Mouse (Mus musculus): ENCODE results near the gene Erp27. TPM values are rescaled to one million over a fixed set of nuclear protein-coding genes. Genes with fewer than 3 reads are reported as not detected.

Gene Erp27
- polyA plus RNA-seq, 1 experiment from 2014 or later, result not detected

DNA sequence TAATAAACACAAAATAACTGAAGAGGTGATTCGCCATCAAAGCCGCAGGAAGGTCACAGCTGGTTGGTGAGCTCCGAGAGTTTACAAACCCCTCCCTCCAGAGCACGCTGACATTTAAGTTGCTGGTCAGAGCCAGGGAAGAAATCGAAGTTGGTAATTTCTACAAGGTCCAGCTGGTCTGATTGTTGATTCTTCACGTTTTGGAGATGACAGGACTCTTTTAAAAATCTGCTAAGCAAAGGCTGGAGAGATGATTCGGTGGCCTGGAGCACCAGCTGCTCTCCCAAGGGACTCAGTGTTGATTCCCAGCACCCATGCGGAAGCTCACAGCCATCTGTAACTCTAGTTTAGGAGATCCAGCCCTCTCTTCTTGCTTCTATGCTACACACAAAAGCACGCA lies 14.4 kb upstream of the Erp27 start:
- H3K4me2 ChIP-seq (replicated peaks), result no peak overlapping the region
- H3K4me1 ChIP-seq, result no peaks in the 10 kb centered on the region
- H3K36me3 ChIP-seq, result no peaks in the 10 kb centered on the region
- no peak overlapping the region for H3K27ac ChIP-seq
- no peak overlapping the region for H3K4me3 ChIP-seq
- no peak overlapping the region for H3K9ac ChIP-seq
- no peaks in the 10 kb centered on the region for H3K9me3 ChIP-seq (replicated peaks)
- no peak for ATAC-seq (ENCODE audit: low FRiP score)
- WGBS, result 84% methylated on average over 9 of the region's 9 CpGs
- H3K27me3 ChIP-seq, result no peaks in the 10 kb centered on the region

DNA sequence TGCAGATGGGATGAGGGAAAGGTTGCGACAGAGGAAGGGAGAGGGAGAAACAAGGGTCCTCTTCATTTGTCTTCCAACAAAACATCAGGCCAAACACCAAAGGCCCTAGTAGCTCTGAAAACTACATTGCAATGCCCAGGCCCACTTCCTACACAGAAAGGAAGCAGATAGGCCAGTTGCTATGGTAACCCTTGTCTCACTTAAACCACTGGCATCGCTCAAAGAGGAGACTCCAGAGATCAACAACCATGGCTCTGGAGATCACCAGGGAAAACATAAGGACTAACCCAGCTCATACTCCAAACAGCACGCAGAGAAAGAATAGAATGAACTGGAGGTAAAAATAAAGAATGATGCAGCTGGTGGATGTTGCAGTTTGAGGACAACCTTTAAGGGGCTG lies 13.3 kb upstream of the Erp27 start:
- H3K9me3 ChIP-seq (replicated peaks), result no peaks in the 10 kb centered on the region
- peaks cover 4% of the 10 kb centered on the region for H3K4me1 ChIP-seq
- ATAC-seq (ENCODE audit: low FRiP score), result no peak
- H3K4me2 ChIP-seq (replicated peaks), result no peak overlapping the region
- no peak overlapping the region for H3K27ac ChIP-seq
- no peaks in the 10 kb centered on the region for H3K27me3 ChIP-seq
- 71% methylated on average over 3 of the region's 3 CpGs for WGBS
- H3K4me3 ChIP-seq, result no peak overlapping the region
- H3K9ac ChIP-seq, result no peak overlapping the region
- H3K36me3 ChIP-seq, result no peaks in the 10 kb centered on the region

DNA sequence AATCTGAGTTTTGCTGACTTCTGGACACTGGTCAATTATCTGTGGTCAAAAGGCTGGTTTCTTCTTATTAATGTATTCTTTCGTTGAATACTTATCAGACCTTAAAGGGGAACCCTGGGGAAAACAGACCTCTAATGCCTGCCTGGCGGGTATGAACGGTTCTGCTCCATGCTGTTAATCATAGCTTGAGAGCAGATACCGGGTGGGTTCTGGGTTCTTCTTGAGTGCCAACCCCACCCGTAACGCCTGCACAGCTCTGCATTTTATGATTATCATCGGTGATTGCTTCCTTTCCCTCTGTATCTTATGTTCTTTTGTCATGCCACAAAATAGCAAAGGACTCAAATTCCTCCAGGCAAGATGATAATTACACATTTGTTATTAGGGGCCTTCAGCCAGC lies 12.1 kb upstream of the Erp27 start:
- Histone ChIP-seq H3K27me3 (no peaks in the 10 kb centered on the region), H3K9ac (no peak overlapping the region), H3K4me3 (no peak overlapping the region), H3K36me3 (no peaks in the 10 kb centered on the region), H3K27ac (no peak overlapping the region), H3K4me1 (peaks cover 4% of the 10 kb centered on the region), H3K4me2 (replicated peaks) (no peak overlapping the region), H3K9me3 (replicated peaks) (no peaks in the 10 kb centered on the region)
- 74% methylated on average over 7 of the region's 7 CpGs for WGBS
- ATAC-seq (ENCODE audit: low FRiP score), result no peak

DNA sequence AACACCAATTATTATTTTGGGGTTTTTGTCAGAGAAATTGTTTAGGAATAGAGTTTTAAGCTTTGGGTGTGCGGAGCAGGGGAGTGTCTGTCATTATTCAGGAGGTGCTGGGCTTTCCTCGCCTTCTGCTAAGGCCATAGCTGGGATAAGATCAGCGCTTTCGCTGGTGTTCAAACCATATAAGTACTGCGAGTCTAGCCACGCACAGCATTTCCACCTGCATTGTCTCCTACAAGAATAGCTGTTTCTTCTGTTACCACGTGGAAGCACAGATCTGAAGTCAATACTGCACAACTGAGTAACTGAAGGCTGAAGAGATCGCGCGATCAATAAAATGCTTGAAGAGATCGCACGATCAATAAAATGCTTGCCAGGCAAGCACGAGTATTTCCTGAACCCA lies 9.3 kb upstream of the Erp27 start:
- Histone ChIP-seq H3K9me3 (replicated peaks) (no peaks in the 10 kb centered on the region), H3K4me1 (peaks cover 4% of the 10 kb centered on the region), H3K36me3 (no peaks in the 10 kb centered on the region), H3K4me3 (no peak overlapping the region), H3K9ac (no peak overlapping the region), H3K4me2 (replicated peaks) (no peak overlapping the region), H3K27me3 (no peaks in the 10 kb centered on the region), H3K27ac (peak overlapping the region; percentile 49)
- no peak for ATAC-seq (ENCODE audit: low FRiP score)
- 85% methylated on average over 13 of the region's 13 CpGs for WGBS

DNA sequence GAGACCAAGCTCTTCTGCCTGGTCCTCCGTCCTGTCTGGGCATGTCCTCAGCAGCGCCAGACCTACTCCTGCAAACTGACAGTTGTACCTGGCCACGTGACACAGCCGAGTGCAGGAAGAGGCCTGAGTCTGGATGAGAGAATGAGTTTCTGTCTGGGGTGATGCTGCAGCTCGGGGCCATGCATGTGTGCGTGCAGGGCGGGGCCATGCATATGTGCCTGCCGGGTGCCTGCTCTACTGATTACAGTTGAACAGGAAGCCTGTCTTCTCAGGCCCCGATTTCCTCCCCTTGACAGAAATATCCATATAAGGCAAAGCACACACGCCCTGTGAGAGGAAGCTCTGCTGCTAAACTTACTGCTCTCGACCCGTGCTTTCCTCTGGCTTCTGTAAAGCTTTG lies 8.7 kb upstream of the Erp27 start:
- no peak for ATAC-seq (ENCODE audit: low FRiP score)
- 57% methylated on average over 12 of the region's 12 CpGs for WGBS

DNA sequence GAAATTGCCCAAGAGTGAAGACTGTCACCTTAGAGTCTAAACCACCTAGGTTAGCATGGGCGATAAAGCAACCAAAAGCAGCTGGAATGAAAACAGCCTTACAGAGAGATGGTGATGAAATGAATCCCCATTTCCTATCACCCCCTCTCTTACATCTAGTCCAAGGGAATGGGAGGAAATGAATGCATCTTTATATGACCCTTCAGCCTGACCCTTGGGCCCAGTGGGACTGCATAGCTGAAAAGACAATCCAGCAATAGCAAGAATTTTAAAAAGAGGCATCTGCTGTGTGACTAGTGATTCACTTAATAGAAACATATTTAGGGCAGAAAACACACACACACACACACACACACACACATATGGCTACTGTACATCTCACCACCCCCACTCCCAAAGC lies 5.6 kb upstream of the Erp27 start:
- WGBS, result 87% methylated on average over 1 of the region's 1 CpGs
- no peak overlapping the region for H3K4me2 ChIP-seq (replicated peaks)

More for the DNA sequence above, 8.7 kb upstream of the Erp27 start:
- H3K9ac ChIP-seq, result no peak overlapping the region
- peaks cover 4% of the 10 kb centered on the region for H3K4me1 ChIP-seq
- H3K9me3 ChIP-seq (replicated peaks), result no peaks in the 10 kb centered on the region
- no peak overlapping the region for H3K4me3 ChIP-seq
- H3K4me2 ChIP-seq (replicated peaks), result no peak overlapping the region
- H3K36me3 ChIP-seq, result no peaks in the 10 kb centered on the region
- H3K27me3 ChIP-seq, result no peaks in the 10 kb centered on the region
- peak overlapping the region; percentile 49 for H3K27ac ChIP-seq

DNA sequence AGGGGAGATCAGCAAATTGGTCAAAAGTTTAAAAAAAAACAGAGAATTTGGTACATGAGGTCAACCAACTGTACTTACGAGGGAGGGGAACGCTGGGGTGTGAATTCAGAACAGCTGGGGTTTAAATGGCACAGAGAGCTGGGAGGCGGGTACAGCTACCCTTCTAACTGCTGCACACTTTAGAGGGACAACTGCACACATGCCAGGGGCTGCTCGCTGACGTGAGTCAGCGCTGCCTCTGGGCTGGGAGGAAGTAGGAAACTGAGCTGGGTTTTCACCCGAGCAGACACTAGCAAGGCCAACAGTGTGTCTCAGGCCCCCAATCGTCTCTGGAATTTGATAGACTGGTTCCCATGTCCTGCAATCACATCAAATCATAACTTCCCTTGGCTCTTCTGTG lies 3.1 kb upstream of the Erp27 start:
- Histone ChIP-seq H3K27ac (no peak overlapping the region), H3K9me3 (replicated peaks) (no peaks in the 10 kb centered on the region), H3K4me3 (no peak overlapping the region), H3K4me1 (no peaks in the 10 kb centered on the region), H3K9ac (no peak overlapping the region), H3K27me3 (no peaks in the 10 kb centered on the region), H3K36me3 (no peaks in the 10 kb centered on the region), H3K4me2 (replicated peaks) (no peak overlapping the region)
- ATAC-seq (ENCODE audit: low FRiP score), result no peak
- WGBS, result 72% methylated on average over 8 of the region's 8 CpGs

More for the DNA sequence above, 5.6 kb upstream of the Erp27 start:
- Histone ChIP-seq H3K36me3 (no peaks in the 10 kb centered on the region), H3K27me3 (no peaks in the 10 kb centered on the region), H3K27ac (no peak overlapping the region), H3K9me3 (replicated peaks) (no peaks in the 10 kb centered on the region), H3K4me1 (peaks cover 4% of the 10 kb centered on the region), H3K9ac (no peak overlapping the region), H3K4me3 (no peak overlapping the region)
- ATAC-seq (ENCODE audit: low FRiP score), result no peak

DNA sequence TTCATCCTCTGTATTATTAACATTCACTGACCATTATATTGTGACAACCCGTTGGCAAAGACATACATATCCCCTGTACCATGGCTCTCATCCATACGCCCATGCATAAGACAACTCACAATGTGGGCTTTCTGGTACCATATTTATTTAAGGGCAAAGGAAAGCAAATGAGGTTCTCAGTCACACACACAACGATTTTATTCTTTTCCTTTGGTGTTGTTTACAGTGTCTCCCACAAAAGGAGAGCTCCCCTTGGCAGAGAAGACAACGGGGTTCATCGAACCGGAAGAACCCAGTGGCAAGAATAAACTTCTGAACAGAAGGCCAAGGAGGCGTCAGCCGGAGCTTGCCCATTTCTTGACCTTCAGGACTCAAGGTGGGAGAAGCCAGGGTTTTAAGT lies 1.6 kb upstream of the Erp27 start, which contains the start of gene Pde6h:
TSS of gene Pde6h (plus strand) at position 301 of the 400 bp plus-strand sequence.
- H3K36me3 ChIP-seq, result no peaks in the 10 kb centered on the region
- H3K4me3 ChIP-seq, result no peak within 1 kb of the TSS
- WGBS, result 92% methylated on average over 8 of the region's 8 CpGs
- ATAC-seq (ENCODE audit: low FRiP score), result no peak
- no peaks in the 10 kb centered on the region for H3K4me1 ChIP-seq
- no peak within 1 kb of the TSS for H3K4me2 ChIP-seq (replicated peaks)
- no peaks in the 10 kb centered on the region for H3K9me3 ChIP-seq (replicated peaks)
- no peaks in the 10 kb centered on the region for H3K27me3 ChIP-seq
- H3K27ac ChIP-seq, result no peak within 1 kb of the TSS
- no peak within 1 kb of the TSS for H3K9ac ChIP-seq

DNA sequence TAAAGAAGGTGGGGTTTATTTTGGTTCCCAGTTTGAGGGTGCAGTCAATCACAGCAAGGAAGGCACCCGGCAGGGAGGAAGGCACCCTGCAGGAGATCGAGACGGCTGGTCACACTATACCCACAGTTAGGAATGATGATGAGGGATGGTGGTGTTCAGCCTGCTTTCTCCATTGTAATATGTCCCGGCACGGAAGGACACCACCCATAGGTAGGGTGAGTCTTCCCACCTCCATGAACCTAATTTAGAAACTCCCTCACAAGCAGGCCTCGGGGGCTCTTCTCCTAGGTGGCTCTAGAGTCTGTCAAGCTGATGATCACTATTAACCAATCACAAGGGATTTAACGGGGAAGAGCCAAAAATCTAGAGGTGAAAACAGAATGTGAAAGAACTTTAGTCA lies 891 bp upstream of the Erp27 start:
- no peak for ATAC-seq (ENCODE audit: low FRiP score)
- 84% methylated on average over 7 of the region's 7 CpGs for WGBS
- H3K4me1 ChIP-seq, result no peaks in the 10 kb centered on the region
- no peak overlapping the region for H3K4me2 ChIP-seq (replicated peaks)
- no peaks in the 10 kb centered on the region for H3K9me3 ChIP-seq (replicated peaks)
- no peak overlapping the region for H3K27ac ChIP-seq
- H3K27me3 ChIP-seq, result no peaks in the 10 kb centered on the region
- H3K36me3 ChIP-seq, result no peaks in the 10 kb centered on the region
- no peak overlapping the region for H3K4me3 ChIP-seq
- H3K9ac ChIP-seq, result no peak overlapping the region

DNA sequence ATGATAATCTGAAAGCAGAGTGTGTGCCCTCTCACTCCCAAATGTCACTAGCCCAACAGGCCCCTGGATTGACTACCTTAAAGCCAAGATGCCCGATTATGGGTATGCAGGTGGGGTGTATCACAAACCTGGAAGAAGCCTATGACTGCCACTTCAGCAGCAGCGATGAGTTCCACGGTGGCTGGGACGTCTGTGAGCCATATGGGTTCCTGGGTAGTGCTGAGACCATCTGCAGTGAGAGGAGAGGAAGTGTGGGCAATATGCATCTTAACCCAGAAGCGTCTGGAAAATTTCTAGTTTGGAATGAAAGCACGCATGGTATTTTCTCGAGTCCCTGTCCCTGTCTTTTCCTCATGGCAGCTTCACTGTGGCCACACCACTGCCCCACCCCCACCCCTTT lies 379 bp downstream of the Erp27 start:
- ATAC-seq (ENCODE audit: low FRiP score), result no peak
- no peaks in the 10 kb centered on the region for H3K9me3 ChIP-seq (replicated peaks)
- no peaks in the 10 kb centered on the region for H3K4me1 ChIP-seq
- 72% methylated on average over 7 of the region's 7 CpGs for WGBS
- H3K27me3 ChIP-seq, result no peaks in the 10 kb centered on the region
- no peaks in the 10 kb centered on the region for H3K36me3 ChIP-seq
- H3K4me3 ChIP-seq, result no peak overlapping the region
- H3K4me2 ChIP-seq (replicated peaks), result no peak overlapping the region
- H3K9ac ChIP-seq, result no peak overlapping the region
- H3K27ac ChIP-seq, result no peak overlapping the region

DNA sequence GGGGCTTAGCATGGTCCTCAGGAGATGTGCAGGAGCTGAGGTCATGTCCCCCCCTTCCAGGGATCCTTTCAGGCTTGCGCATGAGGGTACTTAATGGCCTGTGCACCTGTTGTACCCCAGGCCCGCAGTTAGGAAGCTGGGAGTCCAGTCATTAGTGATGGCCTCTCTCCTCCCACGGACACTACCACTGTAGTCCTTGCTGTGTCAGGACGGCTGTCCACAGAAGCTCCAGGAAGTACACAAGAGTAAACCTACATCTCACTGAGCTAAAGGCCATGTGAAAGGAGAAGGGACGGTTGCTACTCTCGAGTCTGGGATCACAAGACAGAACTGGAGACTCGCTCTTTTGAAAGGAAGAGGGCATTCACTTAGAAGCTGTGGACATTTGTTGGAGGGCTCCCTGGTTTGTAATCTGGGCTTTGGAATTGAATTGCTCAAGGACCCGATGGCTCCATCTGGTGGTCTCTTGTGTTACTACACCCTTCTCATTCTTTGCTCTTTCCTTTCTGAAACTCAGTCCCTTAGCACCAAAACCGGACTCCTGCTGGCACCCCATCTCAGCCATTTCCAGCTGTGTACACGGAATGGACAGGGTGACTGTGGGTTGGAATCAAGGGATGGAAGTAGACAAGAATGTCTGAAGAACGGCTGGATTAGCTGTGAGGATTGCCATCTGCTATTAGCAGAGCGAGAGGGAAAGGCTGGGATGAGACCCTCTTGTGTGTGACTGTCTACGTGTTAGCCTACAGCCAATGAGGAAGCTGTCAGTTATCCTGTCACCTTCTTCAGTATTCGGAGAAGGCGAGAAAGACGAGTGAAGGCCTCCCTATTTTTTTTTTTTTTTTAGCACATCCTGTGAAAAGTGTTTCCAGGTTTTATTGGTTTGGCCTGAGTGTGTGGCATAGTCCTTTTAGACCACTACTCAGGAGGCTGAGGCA lies 1.4 kb downstream of the Erp27 start:
- ATAC-seq (ENCODE audit: low FRiP score), result no peak
- Histone ChIP-seq H3K4me2 (replicated peaks) (no peak overlapping the region), H3K4me3 (no peak overlapping the region), H3K36me3 (no peaks in the 10 kb centered on the region), H3K4me1 (no peaks in the 10 kb centered on the region), H3K9ac (no peak overlapping the region), H3K9me3 (replicated peaks) (no peaks in the 10 kb centered on the region), H3K27me3 (no peaks in the 10 kb centered on the region), H3K27ac (no peak overlapping the region)
- WGBS, result 45% methylated on average over 16 of the region's 16 CpGs

DNA sequence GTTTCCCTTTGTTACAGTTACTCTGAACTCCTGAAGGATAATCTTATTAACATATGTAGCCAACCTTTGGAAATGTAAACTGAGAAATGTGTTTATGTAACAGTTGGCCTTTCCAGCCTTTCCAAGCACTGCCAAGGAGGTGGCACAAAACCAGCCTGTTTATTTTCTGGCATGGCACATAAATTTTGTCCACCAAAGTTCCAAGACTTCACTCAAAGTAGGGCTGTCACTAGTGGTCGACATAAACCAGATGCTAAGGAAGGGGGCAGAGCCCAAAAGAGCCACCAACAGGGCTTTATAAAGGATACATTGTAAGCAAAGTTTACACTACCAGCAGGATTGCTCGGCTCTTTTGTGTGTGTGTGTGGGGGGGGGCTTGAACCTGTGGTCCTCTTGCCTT lies 4.1 kb downstream of the Erp27 start:
- Histone ChIP-seq H3K27me3 (no peaks in the 10 kb centered on the region), H3K9me3 (replicated peaks) (no peaks in the 10 kb centered on the region), H3K36me3 (no peaks in the 10 kb centered on the region), H3K9ac (no peak overlapping the region), H3K4me2 (replicated peaks) (no peak overlapping the region), H3K4me1 (peaks cover 6% of the 10 kb centered on the region), H3K4me3 (no peak overlapping the region), H3K27ac (no peak overlapping the region)
- no peak for ATAC-seq (ENCODE audit: low FRiP score)
- 0% methylated on average over 2 of the region's 2 CpGs for WGBS
